Mouse (Mus musculus) midbrain, embryonic 16.5 days (tissue): ENCODE results near the gene Msantd1. TPM values are rescaled to one million over a fixed set of nuclear protein-coding genes. Genes with fewer than 3 reads are reported as not detected.

ENCODE experiments used
- ATAC-seq: fragments of 200-750 bp; cut with Nextera tagmentation; 2 replicates; pipeline ENCODE4 v1.8.0; 2017; ENCODE audit warnings: moderate TSS enrichment
- H3K27ac ChIP-seq: fragments of 300-500 bp; sonication (generic); 2 replicates; pipeline ENCODE4 v1.5.1; 2014; ENCODE audit warnings: mild to moderate bottlenecking, low read length, mixed read lengths
- H3K27me3 ChIP-seq: fragments of 300-500 bp; sonication (generic); 2 replicates; pipeline ENCODE4 v1.6.1; 2014; ENCODE audit warnings: low read depth, low read length, mixed read lengths; ENCODE audit not compliant: control insufficient read depth, insufficient read depth
- H3K36me3 ChIP-seq: fragments of 300-500 bp; sonication (generic); 2 replicates; pipeline ENCODE4 v1.6.1; 2014; ENCODE audit warnings: mild to moderate bottlenecking, low read length, moderate library complexity, mixed read lengths; ENCODE audit not compliant: control insufficient read depth, insufficient read depth
- H3K4me1 ChIP-seq: fragments of 300-500 bp; sonication (generic); 2 replicates; pipeline ENCODE4 v1.6.1; 2014; ENCODE audit warnings: mild to moderate bottlenecking, low read length, mixed read lengths; ENCODE audit not compliant: control insufficient read depth, insufficient read depth
- H3K4me2 ChIP-seq: fragments of 300-500 bp; sonication (generic); 2 replicates; pipeline ENCODE4 v1.6.1; 2014; ENCODE audit warnings: mild to moderate bottlenecking, low read length, mixed read lengths
- H3K4me3 ChIP-seq: fragments of 300-500 bp; sonication (generic); 2 replicates; pipeline ENCODE4 v1.5.1; 2014; ENCODE audit warnings: low read depth, mild to moderate bottlenecking, low read length, moderate library complexity, mixed read lengths
- H3K9ac ChIP-seq: fragments of 300-500 bp; sonication (generic); 2 replicates; pipeline ENCODE4 v1.6.1; 2014; ENCODE audit warnings: low read depth, low read length, mixed read lengths
- H3K9me3 ChIP-seq: fragments of 300-500 bp; sonication (generic); replicated peaks from 2 replicates; pipeline ENCODE4 v1.6.1; 2014; ENCODE audit warnings: mild to moderate bottlenecking, low read length, mixed read lengths; ENCODE audit not compliant: control insufficient read depth, poor library complexity, severe bottlenecking
- WGBS: fragments of 180-500 bp; shearing (Covaris S2); extraction: QIAGEN DNeasy Blood & Tissue Kit; methylation state at CpG from one replicate; pipeline ENCODE4 v1.1.7; 2014; 5-methylcytosine and 5-hydroxymethylcytosine counted together
- polyA plus RNA-seq: library from polyadenylated mRNA; unstranded; fragments of >200 nt; fragmentation: Nextera tagmentation; extraction: Ambion mirVana; gene quantifications from 2 replicates; pipeline ENCODE4 v1.2.1, GENCODE M21; 2015

The Msantd1 gene
- polyA plus RNA-seq, 1 experiment from 2014 or later: 8.9 TPM

GRCm38 (mm10) chr5:34918785-34919184 is 11.0 kb downstream of the Msantd1 start:
- Histone ChIP-seq H3K36me3 (peaks cover 9% of the 10 kb centered on the region), H3K4me2 (no peak overlapping the region), H3K27ac (no peak overlapping the region), H3K4me3 (no peak overlapping the region), H3K4me1 (peaks cover 11% of the 10 kb centered on the region), H3K9me3 (no peaks in the 10 kb centered on the region), H3K9ac (no peak overlapping the region), H3K27me3 (no peaks in the 10 kb centered on the region)
- ATAC-seq: no peak
- WGBS: 92% methylated on average over 3 of the region's 3 CpGs

DNA sequence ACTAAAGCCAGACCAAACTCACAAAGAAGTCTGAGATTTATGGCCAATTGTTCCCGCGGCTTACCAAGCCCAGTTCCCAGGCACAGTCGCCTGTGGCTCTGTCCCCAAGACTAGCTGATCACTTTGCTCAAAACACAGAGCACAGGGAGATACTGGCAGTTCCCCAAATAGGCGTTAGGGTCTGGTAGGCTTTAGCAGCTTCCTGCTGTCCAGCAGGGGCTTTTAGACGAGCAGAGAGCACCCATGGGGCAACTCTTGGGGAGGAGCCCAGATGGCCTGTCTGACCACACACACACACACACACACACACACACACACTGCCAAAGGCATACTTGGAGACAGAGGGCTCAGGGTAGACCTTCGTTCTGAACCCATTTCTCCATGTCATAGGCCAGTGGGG is 14.7 kb downstream of the Msantd1 start:
- Histone ChIP-seq H3K27ac (no peak overlapping the region), H3K9me3 (no peaks in the 10 kb centered on the region), H3K27me3 (no peaks in the 10 kb centered on the region), H3K36me3 (peaks cover 16% of the 10 kb centered on the region), H3K4me2 (no peak overlapping the region), H3K9ac (no peak overlapping the region), H3K4me1 (peaks cover 1% of the 10 kb centered on the region; the same call in 1 of the 2 replicates), H3K4me3 (no peak overlapping the region)
- 70% methylated on average over 6 of the region's 6 CpGs for WGBS
- ATAC-seq: no peak

DNA sequence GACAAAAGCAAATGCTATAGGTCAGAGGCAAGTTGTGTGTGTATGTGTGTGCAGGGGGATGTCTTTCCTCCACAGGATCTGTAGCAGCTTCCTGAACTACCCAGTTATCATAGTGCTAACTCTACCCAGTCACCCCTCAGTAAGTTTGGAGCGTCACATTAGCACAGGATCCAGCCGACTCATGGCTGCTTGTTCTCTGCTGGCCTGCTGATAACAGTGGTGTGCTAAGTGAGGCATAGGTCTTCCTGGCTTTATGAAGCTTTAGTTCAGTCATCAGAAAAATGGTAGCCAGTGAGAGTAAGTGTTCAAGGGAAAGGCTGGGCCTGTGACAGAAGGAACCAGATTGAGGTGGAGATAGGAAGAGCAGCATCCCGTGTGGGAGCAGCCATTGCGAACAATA is 16.1 kb downstream of the Msantd1 start:
- H3K4me1 ChIP-seq: no peaks in the 10 kb centered on the region
- no peak for ATAC-seq
- no peak overlapping the region for H3K4me3 ChIP-seq
- H3K4me2 ChIP-seq: no peak overlapping the region
- 95% methylated on average over 4 of the region's 4 CpGs for WGBS
- no peak overlapping the region for H3K9ac ChIP-seq
- H3K27ac ChIP-seq: no peak overlapping the region
- peaks cover 16% of the 10 kb centered on the region for H3K36me3 ChIP-seq
- H3K9me3 ChIP-seq: no peaks in the 10 kb centered on the region
- H3K27me3 ChIP-seq: no peaks in the 10 kb centered on the region

DNA sequence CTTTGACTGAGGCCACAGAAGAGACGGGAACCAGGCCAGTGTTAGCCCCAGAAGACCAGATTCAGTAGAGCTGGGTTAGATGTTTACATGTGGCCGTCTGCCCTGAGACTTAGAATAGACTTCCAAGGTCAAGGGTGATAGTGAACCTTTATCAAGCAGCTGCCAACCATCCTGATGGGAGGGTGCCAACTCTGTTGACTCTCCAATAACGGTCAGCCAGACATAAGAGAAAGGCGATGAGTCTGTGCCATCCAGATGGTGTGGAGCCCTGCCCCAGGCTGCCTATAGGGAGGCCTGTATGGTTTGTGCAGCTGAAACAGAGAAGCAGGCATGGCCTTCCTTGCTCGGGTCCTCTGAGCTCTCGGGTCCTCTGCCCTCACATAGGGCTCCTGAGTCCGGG is 16.7 kb downstream of the Msantd1 start:
- Histone ChIP-seq H3K9ac (no peak overlapping the region), H3K36me3 (peaks cover 16% of the 10 kb centered on the region), H3K9me3 (no peaks in the 10 kb centered on the region), H3K27ac (no peak overlapping the region), H3K4me2 (no peak overlapping the region), H3K4me3 (no peak overlapping the region), H3K27me3 (no peaks in the 10 kb centered on the region), H3K4me1 (no peaks in the 10 kb centered on the region)
- ATAC-seq: no peak
- 94% methylated on average over 7 of the region's 7 CpGs for WGBS

- WGBS: 81% methylated on average over 4 of the region's 4 CpGs
- Histone ChIP-seq H3K4me1 (peaks cover 6% of the 10 kb centered on the region; the same call in 1 of the 2 replicates), H3K9me3 (no peaks in the 10 kb centered on the region), H3K27ac (no peak overlapping the region), H3K4me3 (no peak overlapping the region), H3K9ac (no peak overlapping the region), H3K27me3 (no peaks in the 10 kb centered on the region), H3K4me2 (no peak overlapping the region), H3K36me3 (peaks cover 16% of the 10 kb centered on the region)
- no peak for ATAC-seq
Observed at GRCm38 (mm10) chr5:34927648-34928047, 19.8 kb downstream of the Msantd1 start.

GRCm38 (mm10) chr5:34930151-34930975 is 22.6 kb downstream of the Msantd1 start:
- Histone ChIP-seq H3K27ac (peak overlapping the region; percentile 14; the same call in 1 of the 2 replicates), H3K9me3 (no peaks in the 10 kb centered on the region), H3K27me3 (no peaks in the 10 kb centered on the region), H3K36me3 (0 out of 2 replicates have a peak, but pooled peaks cover 1% of the 10 kb centered on the region), H3K4me3 (no peak overlapping the region), H3K9ac (no peak overlapping the region), H3K4me2 (no peak overlapping the region), H3K4me1 (peaks cover 6% of the 10 kb centered on the region; the same call in 1 of the 2 replicates)
- ATAC-seq: no peak
- 67% methylated on average over 9 of the region's 9 CpGs for WGBS

DNA sequence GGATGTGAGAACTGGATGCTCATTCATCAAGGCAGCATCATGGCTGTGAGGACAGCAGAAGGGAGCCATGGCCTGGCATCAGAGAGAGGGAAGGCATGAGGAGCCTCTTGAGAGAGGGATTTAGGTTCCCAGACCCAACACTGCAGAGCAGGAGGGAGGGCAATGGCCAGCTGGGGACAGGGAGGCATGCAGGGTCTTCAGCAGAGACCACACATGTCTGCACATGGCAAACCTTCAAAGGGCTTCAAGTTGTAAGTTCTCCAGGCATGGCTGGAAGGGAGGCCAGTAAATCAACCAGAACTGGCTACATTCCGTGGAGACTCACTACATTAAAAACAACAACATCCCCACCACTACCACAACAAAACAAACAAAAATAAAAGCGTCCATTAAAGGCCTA is 23.3 kb downstream of the Msantd1 start:
- Histone ChIP-seq H3K27me3 (no peaks in the 10 kb centered on the region), H3K4me2 (no peak overlapping the region), H3K9ac (no peak overlapping the region), H3K4me3 (no peak overlapping the region), H3K36me3 (no peaks in the 10 kb centered on the region), H3K9me3 (no peaks in the 10 kb centered on the region), H3K27ac (peak overlapping the region; percentile 14; the same call in 1 of the 2 replicates), H3K4me1 (peaks cover 6% of the 10 kb centered on the region; the same call in 1 of the 2 replicates)
- WGBS: 75% methylated on average over 2 of the region's 2 CpGs
- ATAC-seq: no peak

GRCm38 (mm10) chr5:34931516-34932457 is 24.0 kb downstream of the Msantd1 start:
- Histone ChIP-seq H3K27me3 (no peaks in the 10 kb centered on the region), H3K36me3 (no peaks in the 10 kb centered on the region), H3K9ac (no peak overlapping the region), H3K4me3 (no peak overlapping the region), H3K27ac (peak overlapping the region; percentile 43; the same call in 1 of the 2 replicates), H3K4me2 (no peak overlapping the region), H3K9me3 (no peaks in the 10 kb centered on the region), H3K4me1 (peaks cover 6% of the 10 kb centered on the region; the same call in 1 of the 2 replicates)
- 60% methylated on average over 11 of the region's 11 CpGs for WGBS
- no peak for ATAC-seq
